Mouse (Mus musculus) intestine, embryonic 16.5 days (tissue): ENCODE results near the gene Hapln3. TPM values are rescaled to one million over a fixed set of nuclear protein-coding genes. Genes with fewer than 3 reads are reported as not detected.

Experiments
- ATAC-seq: fragments of 200-750 bp; cut with Nextera tagmentation; 2 replicates; pipeline ENCODE4 v1.8.0; 2017; ENCODE audit warnings: moderate TSS enrichment, moderate library complexity
- H3K27ac ChIP-seq: fragments of 300-500 bp; sonication (generic); 2 replicates; pipeline ENCODE4 v1.5.1; 2014; ENCODE audit warnings: mild to moderate bottlenecking, low read length
- H3K27me3 ChIP-seq: fragments of 300-500 bp; sonication (generic); replicated peaks from 2 replicates; pipeline ENCODE4 v1.6.1; 2014; ENCODE audit warnings: low read length, control low read depth, mixed read lengths; ENCODE audit not compliant: control insufficient read depth, insufficient read depth
- H3K36me3 ChIP-seq: fragments of 300-500 bp; sonication (generic); 2 replicates; pipeline ENCODE4 v1.6.1; 2014; ENCODE audit warnings: low read length, control low read depth; ENCODE audit not compliant: control insufficient read depth, insufficient read depth
- H3K4me1 ChIP-seq: fragments of 300-500 bp; sonication (generic); 2 replicates; pipeline ENCODE4 v1.6.1; 2014; ENCODE audit warnings: low read length, control low read depth, mixed read lengths; ENCODE audit not compliant: control insufficient read depth, insufficient read depth
- H3K4me2 ChIP-seq: fragments of 300-500 bp; sonication (generic); 2 replicates; pipeline ENCODE4 v1.6.1; 2014; ENCODE audit warnings: low read depth, low read length, control low read depth
- H3K4me3 ChIP-seq: fragments of 300-500 bp; sonication (generic); 2 replicates; pipeline ENCODE4 v1.5.1; 2014; ENCODE audit warnings: mild to moderate bottlenecking, low read length
- H3K9ac ChIP-seq: fragments of 300-500 bp; sonication (generic); 2 replicates; pipeline ENCODE4 v1.6.1; 2014; ENCODE audit warnings: low read depth, low read length
- H3K9me3 ChIP-seq: fragments of 300-500 bp; sonication (generic); 2 replicates; pipeline ENCODE4 v1.6.1; 2016; ENCODE audit warnings: low read length, control low read depth; ENCODE audit not compliant: control insufficient read depth
- WGBS: fragments of 180-500 bp; shearing (Covaris S2); extraction: QIAGEN DNeasy Blood & Tissue Kit; methylation state at CpG from one replicate; pipeline ENCODE4 v1.1.7; 2014; 5-methylcytosine and 5-hydroxymethylcytosine counted together
- polyA plus RNA-seq: library from polyadenylated mRNA; unstranded; fragments of >200 nt; fragmentation: Nextera tagmentation; extraction: Ambion mirVana; gene quantifications from 2 replicates; pipeline ENCODE4 v1.2.1, GENCODE M21; 2015

The Hapln3 gene
- polyA plus RNA-seq, 1 experiment from 2014 or later, result 1.9 TPM

DNA sequence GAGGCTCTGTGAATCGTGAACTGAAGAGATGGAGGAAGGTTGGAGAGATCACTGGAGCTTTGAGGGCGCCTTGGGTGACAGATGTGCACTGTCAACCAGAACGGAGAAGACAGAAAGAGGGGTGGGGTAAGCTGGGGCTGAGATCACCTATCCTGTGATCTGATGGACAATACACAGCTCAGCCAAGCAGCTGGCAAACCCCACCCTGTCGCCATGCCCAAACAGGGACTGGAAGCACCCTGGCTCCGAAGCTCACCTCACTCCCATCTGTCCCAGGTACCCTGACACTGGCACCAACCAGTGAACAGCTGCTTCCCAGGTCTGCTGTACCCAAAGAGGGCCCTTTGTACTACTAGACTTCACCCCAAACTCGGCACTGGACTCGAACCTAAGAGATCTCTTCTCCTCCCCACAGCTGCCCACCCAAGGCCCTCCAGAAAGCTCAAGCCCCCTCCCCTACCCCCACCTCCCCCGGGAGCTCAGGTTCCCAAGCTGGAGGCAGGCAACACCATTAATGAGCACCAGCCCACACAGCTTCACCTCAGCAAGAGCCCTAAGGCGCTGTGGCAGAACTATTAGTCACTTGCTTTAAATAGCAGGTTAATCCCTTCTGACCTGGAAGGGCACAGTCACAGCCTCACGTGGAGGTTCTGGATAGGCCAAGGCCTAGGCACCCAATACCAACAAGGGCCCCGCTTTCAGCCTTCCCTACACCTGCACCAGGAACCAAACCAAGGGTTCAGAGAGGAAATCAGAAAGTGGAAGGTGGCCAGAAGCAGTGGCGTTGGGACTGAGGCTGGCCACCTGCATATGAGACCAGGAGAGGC, 16.4 kb upstream of the Hapln3 start:
- H3K9me3 ChIP-seq, result no peaks in the 10 kb centered on the region
- peak overlapping the region; percentile 81 for H3K4me3 ChIP-seq
- H3K27me3 ChIP-seq, result no peaks in the 10 kb centered on the region
- H3K36me3 ChIP-seq, result 0 out of 2 replicates have a peak, but pooled peaks cover 4% of the 10 kb centered on the region
- 55% methylated on average over 12 of the region's 12 CpGs for whole genome bisulfite sequencing
- H3K27ac ChIP-seq, result no peak overlapping the region
- H3K4me2 ChIP-seq, result peak overlapping the region; percentile 85
- H3K4me1 ChIP-seq, result peaks cover 14% of the 10 kb centered on the region; the same call in 1 of the 2 replicates
- ATAC-seq, result no peak
- 0 out of 2 replicates have a peak overlapping the region, but pooled peaks have one; percentile 84 for H3K9ac ChIP-seq

DNA sequence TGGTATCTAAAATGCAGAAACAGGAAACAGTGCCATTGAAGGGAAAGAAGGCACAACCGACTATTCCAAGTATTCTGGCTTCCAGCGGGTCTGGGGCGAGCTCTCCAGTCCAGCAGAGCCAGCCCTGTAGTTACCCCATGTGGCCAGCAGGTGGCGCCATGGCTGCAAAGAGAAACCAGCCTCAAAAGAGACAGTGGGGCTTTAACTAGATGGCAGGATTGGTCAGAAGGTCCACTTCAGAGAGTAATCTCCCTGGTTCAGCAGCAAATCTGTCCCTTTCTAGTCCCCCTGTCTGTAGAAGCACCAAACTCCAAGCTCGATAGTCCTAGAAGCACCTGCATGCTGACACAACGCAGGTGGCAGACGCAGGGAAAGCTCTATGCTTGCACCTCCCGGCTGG, 10.1 kb upstream of the Hapln3 start:
- Histone ChIP-seq H3K27me3 (no peaks in the 10 kb centered on the region), H3K27ac (no peak overlapping the region), H3K4me2 (no peak overlapping the region), H3K9me3 (no peaks in the 10 kb centered on the region), H3K4me3 (no peak overlapping the region), H3K4me1 (no peaks in the 10 kb centered on the region), H3K36me3 (peaks cover 8% of the 10 kb centered on the region), H3K9ac (no peak overlapping the region)
- 38% methylated on average over 8 of the region's 8 CpGs for WGBS
- ATAC-seq, result 0 out of 2 replicates have a peak, but pooled peaks have one; percentile 11

DNA sequence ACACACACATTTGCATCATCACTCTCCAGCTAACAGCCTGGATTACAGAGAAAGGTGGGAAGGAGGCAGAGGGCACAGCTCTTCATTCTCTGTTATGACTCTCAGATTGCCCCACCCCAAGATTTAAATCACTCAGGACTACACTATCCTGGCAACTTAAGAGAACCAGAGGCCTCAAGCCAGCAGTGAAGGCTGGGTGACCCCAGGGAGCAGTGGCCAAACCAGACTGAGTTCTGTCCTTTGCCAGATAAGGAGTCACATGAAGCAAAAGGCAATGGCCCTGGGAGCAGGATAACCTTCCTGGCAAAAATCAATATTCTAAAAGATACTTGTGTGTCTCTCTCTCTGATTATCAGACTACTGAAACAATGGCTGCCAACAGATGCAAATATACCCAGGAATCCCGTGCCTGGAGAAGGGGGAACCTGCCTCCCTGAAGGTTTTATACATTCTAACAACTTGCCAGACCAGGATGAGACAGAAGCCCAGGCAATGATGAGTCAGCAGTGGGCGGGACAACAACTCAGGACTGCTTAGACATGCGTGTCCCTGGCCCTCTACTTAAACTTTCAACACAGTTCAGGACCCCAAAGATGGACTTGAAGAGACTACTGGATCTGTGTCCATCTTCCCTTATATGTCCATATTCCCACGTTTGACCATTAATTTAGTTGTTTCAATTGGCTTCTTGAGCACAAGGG, 9.2 kb upstream of the Hapln3 start:
- no peak overlapping the region for H3K4me3 ChIP-seq
- peaks cover 12% of the 10 kb centered on the region for H3K36me3 ChIP-seq
- no peaks in the 10 kb centered on the region for H3K9me3 ChIP-seq
- no peaks in the 10 kb centered on the region for H3K4me1 ChIP-seq
- H3K9ac ChIP-seq, result no peak overlapping the region
- no peaks in the 10 kb centered on the region for H3K27me3 ChIP-seq
- no peak overlapping the region for H3K4me2 ChIP-seq
- no peak overlapping the region for H3K27ac ChIP-seq
- ATAC-seq, result peak; percentile 36
- WGBS, result 40% methylated on average over 4 of the region's 4 CpGs

DNA sequence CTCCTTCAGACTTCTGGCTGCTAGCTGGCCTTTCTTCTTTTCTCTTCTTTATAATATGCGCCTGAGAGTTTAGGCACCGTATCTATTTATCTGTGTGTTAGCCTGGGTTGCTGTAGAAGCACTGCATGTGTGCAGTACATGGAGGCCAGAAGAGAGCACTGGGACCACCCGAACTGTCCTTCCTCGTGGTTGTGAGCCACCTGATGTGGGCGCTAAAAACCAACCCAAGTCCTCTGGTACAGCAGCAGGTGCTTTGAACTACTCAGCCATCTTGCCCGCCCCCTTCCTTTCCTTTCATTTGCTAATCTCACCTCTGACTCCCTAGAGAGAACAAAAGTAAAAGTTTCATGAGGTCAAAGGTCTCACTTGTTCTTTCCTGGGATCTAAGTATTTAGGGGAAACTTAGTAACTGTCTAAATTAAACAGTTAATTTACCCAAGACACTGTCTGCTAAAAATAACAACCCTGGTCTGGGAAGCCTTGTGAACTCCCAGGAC, 8.6 kb upstream of the Hapln3 start:
- Histone ChIP-seq H3K27ac (no peak overlapping the region), H3K9me3 (no peaks in the 10 kb centered on the region), H3K4me1 (no peaks in the 10 kb centered on the region), H3K4me2 (no peak overlapping the region), H3K27me3 (no peaks in the 10 kb centered on the region), H3K4me3 (no peak overlapping the region), H3K36me3 (peaks cover 10% of the 10 kb centered on the region), H3K9ac (no peak overlapping the region)
- ATAC-seq, result no peak
- 66% methylated on average over 6 of the region's 6 CpGs for WGBS

DNA sequence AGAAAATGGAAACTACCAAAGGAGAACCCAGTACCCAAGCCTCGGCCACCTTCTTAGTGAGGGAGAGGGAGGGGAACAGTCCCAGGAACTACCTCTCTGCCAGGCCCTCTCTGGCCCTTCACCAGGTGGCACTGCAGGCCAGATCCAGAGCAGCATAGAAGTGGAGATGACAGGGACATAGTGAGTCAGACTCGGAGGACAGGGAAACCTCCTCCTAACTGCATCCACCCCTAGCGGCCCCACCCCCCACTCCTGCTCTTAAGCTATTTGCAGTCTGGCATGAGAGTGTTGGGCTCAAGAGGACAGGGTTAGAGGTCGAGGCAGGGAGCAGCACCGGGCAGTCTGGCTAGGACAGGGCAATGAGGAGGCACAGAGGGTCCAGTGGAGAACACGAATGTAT, 2.6 kb upstream of the Hapln3 start:
- Histone ChIP-seq H3K4me1 (peaks cover 15% of the 10 kb centered on the region; the same call in 1 of the 2 replicates), H3K9ac (no peak overlapping the region), H3K27ac (no peak overlapping the region), H3K9me3 (no peaks in the 10 kb centered on the region), H3K4me3 (no peak overlapping the region), H3K36me3 (peaks cover 5% of the 10 kb centered on the region), H3K27me3 (no peaks in the 10 kb centered on the region; the same call in 1 of the 2 replicates), H3K4me2 (no peak overlapping the region)
- WGBS, result 39% methylated on average over 6 of the region's 6 CpGs
- peak; percentile 21; the same call in 1 of the 2 replicates for ATAC-seq

DNA sequence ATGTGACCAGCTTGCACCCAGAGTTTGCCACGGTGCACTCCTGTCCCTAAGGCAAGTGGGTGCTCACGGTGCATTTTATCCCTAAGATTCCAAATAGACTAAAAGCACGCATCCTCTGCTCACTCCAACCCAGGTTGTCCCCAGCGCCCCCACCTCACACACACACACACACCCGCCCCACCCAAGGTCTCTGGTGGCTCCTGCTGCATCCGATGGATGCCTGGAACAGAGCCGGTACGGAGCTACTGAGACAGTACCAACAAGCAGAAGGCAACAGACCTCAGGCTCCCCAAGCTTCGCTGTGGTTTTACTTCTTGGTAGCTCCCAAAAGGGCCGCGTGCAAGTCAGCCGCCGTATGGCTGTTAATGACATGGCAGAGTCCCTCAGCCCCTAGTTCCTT, 433 bp downstream of the Hapln3 start:
- H3K36me3 ChIP-seq, result peaks cover 2% of the 10 kb centered on the region; the same call in 1 of the 2 replicates
- H3K27me3 ChIP-seq, result no peaks in the 10 kb centered on the region; the same call in 1 of the 2 replicates
- H3K9ac ChIP-seq, result peak overlapping the region; percentile 47
- peak overlapping the region; percentile 37 for H3K4me3 ChIP-seq
- 16% methylated on average over 13 of the region's 13 CpGs for WGBS
- H3K9me3 ChIP-seq, result no peaks in the 10 kb centered on the region
- H3K27ac ChIP-seq, result no peak overlapping the region
- peak overlapping the region; percentile 49 for H3K4me2 ChIP-seq
- H3K4me1 ChIP-seq, result peaks cover 15% of the 10 kb centered on the region; the same call in 1 of the 2 replicates
- ATAC-seq, result peak; percentile 43

DNA sequence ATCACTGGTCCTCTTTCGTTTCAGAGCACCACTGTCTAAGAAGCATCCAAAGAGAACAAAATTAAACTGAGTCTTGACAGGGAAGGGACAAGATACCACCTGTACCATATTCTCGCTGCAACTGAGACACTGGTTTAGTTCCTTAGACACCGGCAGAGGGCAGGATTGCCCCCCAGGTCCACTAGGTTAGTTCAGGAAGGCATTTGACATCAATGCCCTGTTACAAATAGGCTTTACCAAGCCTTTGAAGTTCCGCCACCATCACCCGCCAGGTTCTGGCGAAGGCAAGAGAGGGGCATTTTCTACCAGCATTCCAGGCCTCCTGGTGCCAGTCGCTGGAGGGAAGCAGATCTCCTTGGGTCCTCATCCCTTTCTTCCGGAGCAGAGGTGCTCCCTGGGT, 935 bp downstream of the Hapln3 start:
- no peaks in the 10 kb centered on the region for H3K9me3 ChIP-seq
- 23% methylated on average over 8 of the region's 8 CpGs for WGBS
- no peaks in the 10 kb centered on the region; the same call in 1 of the 2 replicates for H3K27me3 ChIP-seq
- peak overlapping the region; percentile 37; the same call in 1 of the 2 replicates for H3K4me3 ChIP-seq
- H3K4me2 ChIP-seq, result peak overlapping the region; percentile 49; the same call in 1 of the 2 replicates
- ATAC-seq, result no peak
- no peak overlapping the region for H3K27ac ChIP-seq
- H3K4me1 ChIP-seq, result peaks cover 15% of the 10 kb centered on the region; the same call in 1 of the 2 replicates
- no peaks in the 10 kb centered on the region; the same call in 1 of the 2 replicates for H3K36me3 ChIP-seq
- H3K9ac ChIP-seq, result no peak overlapping the region

DNA sequence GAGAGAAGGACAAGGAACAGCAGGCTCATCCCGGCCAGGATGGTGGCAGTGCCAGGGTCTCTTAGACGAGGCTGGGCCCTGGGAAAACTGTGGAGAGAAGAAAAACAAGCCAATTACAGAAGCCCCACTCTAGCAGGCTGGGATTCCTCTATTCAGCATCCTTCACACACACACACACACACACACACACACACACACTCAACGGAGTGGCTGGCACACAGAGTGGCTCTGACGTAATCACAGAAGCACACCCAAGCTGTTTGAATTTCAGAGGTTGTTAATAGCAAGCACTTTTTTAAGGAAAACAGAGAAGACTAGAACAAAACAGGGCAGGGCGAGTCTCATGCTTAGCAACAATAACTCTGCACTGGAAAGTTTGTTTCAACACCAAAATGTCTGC, 7.4 kb downstream of the Hapln3 start:
- no peak overlapping the region for H3K4me2 ChIP-seq
- no peak overlapping the region for H3K4me3 ChIP-seq
- H3K4me1 ChIP-seq, result no peaks in the 10 kb centered on the region
- no peaks in the 10 kb centered on the region for H3K27me3 ChIP-seq
- no peaks in the 10 kb centered on the region for H3K36me3 ChIP-seq
- no peaks in the 10 kb centered on the region for H3K9me3 ChIP-seq
- H3K9ac ChIP-seq, result no peak overlapping the region
- no peak overlapping the region for H3K27ac ChIP-seq
- ATAC-seq, result no peak
- WGBS, result 71% methylated on average over 5 of the region's 5 CpGs

DNA sequence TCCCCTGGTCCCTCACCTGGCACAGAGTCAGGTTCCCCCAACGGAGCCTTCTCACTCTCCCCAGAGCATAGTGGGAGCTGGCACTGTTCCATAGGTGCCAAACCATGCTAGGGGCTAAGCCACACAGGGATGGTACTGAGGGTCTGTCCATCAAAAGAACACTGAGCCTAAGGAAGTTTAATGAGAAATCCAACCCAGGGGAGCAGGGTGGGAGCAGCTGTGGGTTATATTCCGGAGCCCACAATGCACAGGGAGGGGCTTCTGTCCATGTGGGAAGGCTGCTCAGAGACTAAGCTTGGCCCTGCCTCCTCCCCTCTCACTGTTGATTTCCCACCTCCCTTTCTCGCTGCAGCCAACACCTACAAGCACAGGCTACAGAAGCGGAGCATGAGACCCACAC, 17.0 kb downstream of the Hapln3 start:
- Histone ChIP-seq H3K27ac (no peak overlapping the region), H3K36me3 (no peaks in the 10 kb centered on the region), H3K27me3 (no peaks in the 10 kb centered on the region), H3K4me3 (no peak overlapping the region), H3K9me3 (no peaks in the 10 kb centered on the region), H3K4me1 (no peaks in the 10 kb centered on the region), H3K4me2 (no peak overlapping the region), H3K9ac (no peak overlapping the region)
- no peak for ATAC-seq
- 58% methylated on average over 4 of the region's 4 CpGs for WGBS
